Mouse (Mus musculus) MEL (cell line): ENCODE measurements around the gene Nemp1. TPM values are rescaled to one million over a fixed set of nuclear protein-coding genes. Genes with fewer than 3 reads are reported as not detected.

Experiments used
- DNase-seq: peaks from one replicate; pipeline ENCODE4 v3.0.0; 2011; ENCODE audit warnings: low read depth, low spot score
- H3K27ac ChIP-seq: 2 replicates; pipeline ENCODE4 v1.5.1; 2012; ENCODE audit warnings: low read depth, mild to moderate bottlenecking, control low read depth, low read length, moderate library complexity; ENCODE audit not compliant: control insufficient read depth
- H3K27me3 ChIP-seq, 2 experiments: fragments of 150-350 bp in 1 of 2; sonication (generic) in 1 of 2; 2 replicates each; pipeline ENCODE4 v1.6.1; 2012; ENCODE audit warnings: low read length in 2 of 2, mild to moderate bottlenecking in 2 of 2, improper control_type of control experiment in 1 of 2, moderate library complexity in 1 of 2; ENCODE audit not compliant: insufficient read depth in 2 of 2, control insufficient read depth in 1 of 2
- H3K36me3 ChIP-seq, 2 experiments: 2 replicates each; pipeline ENCODE4 v1.6.1; 2012 to 2014; ENCODE audit warnings: low read length in 2 of 2, improper control_type of control experiment in 1 of 2, inconsistent platforms in 1 of 2, mild to moderate bottlenecking in 1 of 2; ENCODE audit not compliant: insufficient read depth in 2 of 2, control insufficient read depth in 1 of 2
- H3K4me1 ChIP-seq, 2 experiments: fragments of 150-350 bp in 1 of 2; sonication (generic) in 1 of 2; 2 replicates each; pipeline ENCODE4 v1.6.1; 2012; ENCODE audit warnings: low read length in 2 of 2, improper control_type of control experiment in 1 of 2, mild to moderate bottlenecking in 1 of 2; ENCODE audit not compliant: insufficient read depth in 2 of 2, control insufficient read depth in 1 of 2
- H3K4me3 ChIP-seq, 2 experiments: fragments of 150-350 bp in 1 of 2; sonication (generic) in 1 of 2; 2 replicates each; pipeline ENCODE4 v1.5.1; 2012; ENCODE audit warnings: low read depth in 2 of 2, low read length in 2 of 2, mild to moderate bottlenecking in 2 of 2, moderate library complexity in 2 of 2, control low read depth in 1 of 2, improper control_type of control experiment in 1 of 2; ENCODE audit not compliant: control insufficient read depth in 1 of 2, insufficient read depth in 1 of 2
- H3K79me2 ChIP-seq: 2 replicates; pipeline ENCODE4 v1.6.1; 2012; ENCODE audit warnings: mild to moderate bottlenecking, low read length, moderate library complexity; ENCODE audit not compliant: control insufficient read depth, poor library complexity, insufficient read depth
- H3K9ac ChIP-seq: 2 replicates; pipeline ENCODE4 v1.6.1; 2012; ENCODE audit warnings: low read depth, mild to moderate bottlenecking, control low read depth, low read length, moderate library complexity; ENCODE audit not compliant: control insufficient read depth, poor library complexity, severe bottlenecking
- H3K9me3 ChIP-seq: fragments of 150-350 bp; sonication (generic); replicated peaks from 2 replicates; pipeline ENCODE4 v1.6.1; 2012; ENCODE audit warnings: mild to moderate bottlenecking, low read length, improper control_type of control experiment, moderate library complexity; ENCODE audit not compliant: insufficient read depth
- BHLHE40 ChIP-seq: IDR thresholded peaks from 2 replicates; pipeline ENCODE4 v1.6.1; 2012; ENCODE audit warnings: low read depth, mild to moderate bottlenecking, inconsistent platforms, low read length, improper control_type of control experiment, borderline replicate concordance
- CHD1 ChIP-seq: IDR thresholded peaks from 2 replicates; pipeline ENCODE4 v1.6.1; 2012; ENCODE audit warnings: low read depth, mild to moderate bottlenecking, inconsistent platforms, low read length, improper control_type of control experiment
- CHD2 ChIP-seq: IDR thresholded peaks from 2 replicates; pipeline ENCODE4 v1.6.1; 2011; ENCODE audit warnings: low read length, improper control_type of control experiment
- CTCF ChIP-seq, 3 experiments: IDR thresholded peaks in 2 of 3; conservative IDR thresholded peaks in 1 of 3; 2 replicates each; pipeline ENCODE4 v1.5.1; 2011 to 2012; ENCODE audit warnings: low read length in 3 of 3, low read depth in 2 of 3, mild to moderate bottlenecking in 2 of 3, improper control_type of control experiment in 1 of 3, inconsistent platforms in 1 of 3, mixed read lengths in 1 of 3, moderate library complexity in 1 of 3; ENCODE audit not compliant: control insufficient read depth in 1 of 3, insufficient read depth in 1 of 3, poor library complexity in 1 of 3, severe bottlenecking in 1 of 3
- E2F4 ChIP-seq: IDR thresholded peaks from 2 replicates; pipeline ENCODE4 v1.6.1; 2011; ENCODE audit warnings: low read depth, low read length, improper control_type of control experiment, borderline replicate concordance
- EP300 ChIP-seq, 2 experiments: IDR thresholded peaks; 2 replicates each; pipeline ENCODE4 v1.6.1; 2011; ENCODE audit warnings: improper control_type of control experiment in 2 of 2, low read length in 2 of 2, low read depth in 1 of 2, mild to moderate bottlenecking in 1 of 2
- ETS1 ChIP-seq: IDR thresholded peaks from 2 replicates; pipeline ENCODE4 v1.6.1; 2012; ENCODE audit warnings: low read depth, mild to moderate bottlenecking, inconsistent platforms, low read length, improper control_type of control experiment, moderate library complexity
- GATA1 ChIP-seq: IDR thresholded peaks from 2 replicates; pipeline ENCODE4 v1.6.1; 2011; ENCODE audit warnings: low read depth, low read length, improper control_type of control experiment
- HCFC1 ChIP-seq: IDR thresholded peaks from 2 replicates; pipeline ENCODE4 v1.6.1; 2012; ENCODE audit warnings: low read depth, mild to moderate bottlenecking, inconsistent platforms, low read length, improper control_type of control experiment, moderate library complexity
- MAFK ChIP-seq: IDR thresholded peaks from 2 replicates; pipeline ENCODE4 v1.6.1; 2011; ENCODE audit warnings: low read depth, mild to moderate bottlenecking, low read length, improper control_type of control experiment, borderline replicate concordance
- MAX ChIP-seq: IDR thresholded peaks from 2 replicates; pipeline ENCODE4 v1.6.1; 2011; ENCODE audit warnings: low read length, improper control_type of control experiment
- MEF2A ChIP-seq: IDR thresholded peaks from 2 replicates; pipeline ENCODE4 v1.6.1; 2014; ENCODE audit warnings: low read depth, mild to moderate bottlenecking, inconsistent platforms, low read length, improper control_type of control experiment; ENCODE audit not compliant: poor library complexity, insufficient replicate concordance, severe bottlenecking; ENCODE audit errors: extremely low read depth
- MXI1 ChIP-seq: IDR thresholded peaks from 2 replicates; pipeline ENCODE4 v1.6.1; 2011; ENCODE audit warnings: mild to moderate bottlenecking, low read depth, low read length, improper control_type of control experiment
- MYB ChIP-seq: IDR thresholded peaks from 2 replicates; pipeline ENCODE4 v1.6.1; 2011; ENCODE audit warnings: mild to moderate bottlenecking, low read depth, low read length, improper control_type of control experiment
- NELFE ChIP-seq: IDR thresholded peaks from 2 replicates; pipeline ENCODE4 v1.6.1; 2011; ENCODE audit warnings: low read depth, low read length, improper control_type of control experiment
- NRF1 ChIP-seq: IDR thresholded peaks from 2 replicates; pipeline ENCODE4 v1.6.1; 2014; ENCODE audit warnings: low read depth, mild to moderate bottlenecking, inconsistent platforms, low read length, improper control_type of control experiment, moderate library complexity; ENCODE audit not compliant: poor library complexity, insufficient read depth, severe bottlenecking
- POLR2AphosphoS5 ChIP-seq: IDR thresholded peaks from 2 replicates; pipeline ENCODE4 v1.6.1; 2012; ENCODE audit warnings: low read depth, borderline replicate concordance, mild to moderate bottlenecking, inconsistent platforms, low read length, moderate library complexity, mixed read lengths
- RCOR1 ChIP-seq: IDR thresholded peaks from 2 replicates; pipeline ENCODE4 v1.6.1; 2012; ENCODE audit warnings: low read depth, mild to moderate bottlenecking, inconsistent platforms, low read length, improper control_type of control experiment
- SIN3A ChIP-seq: IDR thresholded peaks from 2 replicates; pipeline ENCODE4 v1.6.1; 2012; ENCODE audit warnings: low read length, improper control_type of control experiment, inconsistent platforms
- TAL1 ChIP-seq: IDR thresholded peaks from 2 replicates; pipeline ENCODE4 v1.6.1; 2012; ENCODE audit warnings: mild to moderate bottlenecking, inconsistent platforms, low read length, moderate library complexity, mixed read lengths
- TBP ChIP-seq: IDR thresholded peaks from 2 replicates; pipeline ENCODE4 v1.8.0; 2011; ENCODE audit warnings: low read depth, low read length, improper control_type of control experiment
- UBTF ChIP-seq: IDR thresholded peaks from 2 replicates; pipeline ENCODE4 v1.6.1; 2012; ENCODE audit warnings: low read depth, mild to moderate bottlenecking, inconsistent platforms, low read length, improper control_type of control experiment, moderate library complexity, borderline replicate concordance; ENCODE audit not compliant: insufficient read depth
- USF1 ChIP-seq: IDR thresholded peaks from 2 replicates; pipeline ENCODE4 v1.6.1; 2014; ENCODE audit warnings: low read depth, mild to moderate bottlenecking, inconsistent platforms, low read length, improper control_type of control experiment, moderate library complexity
- ZMIZ1 ChIP-seq: IDR thresholded peaks from 2 replicates; pipeline ENCODE4 v1.6.1; 2012; ENCODE audit warnings: low read depth, mild to moderate bottlenecking, inconsistent platforms, low read length, improper control_type of control experiment, moderate library complexity
- polyA plus RNA-seq, 2 experiments: library from polyadenylated mRNA; stranded (reverse) in 1 of 2; unstranded in 1 of 2; fragments of >175 nt in 1 of 2; fragments of >200 nt in 1 of 2; gene quantifications; 2 replicates each; pipeline versions ENCODE4 v1.2.1 to v1.2.4; 2012; ENCODE audit warnings: low replicate concordance in 2 of 2, low read depth in 1 of 2; ENCODE audit not compliant: insufficient read length in 2 of 2, insufficient read depth in 1 of 2, missing spikeins in 1 of 2
- total RNA-seq: library from RNA; depleted of rRNA; stranded (reverse); fragments of 300-350 nt; gene quantifications from 2 replicates; pipeline ENCODE4 v1.2.3, GENCODE M21; 2012

Nemp1 gene
- total and polyA plus RNA-seq, 3 experiments = 12.1 to 13.9 TPM; not detected in 1

- Histone ChIP-seq H3K4me3 (no peak overlapping the region), H3K27ac (no peak overlapping the region), H3K27me3 (no peaks in the 10 kb centered on the region)
These were observed 43.6 kb downstream of the Nemp1 start for GRCm38 (mm10) chr10:127710331-127710730.

DNA sequence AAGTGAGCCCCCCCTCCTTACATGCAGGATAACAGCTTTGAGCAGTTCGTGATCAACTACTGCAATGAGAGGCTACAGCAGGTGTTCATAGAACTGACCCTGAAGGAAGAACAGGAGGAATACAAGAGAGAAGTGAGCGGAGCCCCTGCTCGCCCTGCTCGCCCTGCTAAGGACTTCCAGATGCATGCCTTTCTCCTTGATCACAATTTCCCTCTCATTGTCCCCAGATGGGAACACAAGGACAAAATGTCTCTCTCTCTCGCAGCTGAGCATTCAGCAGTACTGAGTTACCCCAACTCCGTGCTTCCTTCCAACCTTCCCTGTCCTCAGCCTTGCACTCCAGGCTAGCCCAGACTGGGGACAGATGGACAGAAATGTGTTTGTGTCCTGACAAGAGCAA, 46.0 kb downstream of the Nemp1 start:
- Histone ChIP-seq H3K27ac (no peak overlapping the region), H3K79me2 (no peaks in the 10 kb centered on the region), H3K9ac (no peak overlapping the region), H3K27me3 (no peaks in the 10 kb centered on the region), H3K36me3 (no peaks in the 10 kb centered on the region), H3K4me3 (no peak overlapping the region), H3K9me3 (no peaks in the 10 kb centered on the region), H3K4me1 (no peaks in the 10 kb centered on the region)
- no peak for DNase-seq
- no peak for TF ChIP-seq E2F4
- TF ChIP-seq MAFK = no peak
- no peak for TF ChIP-seq NELFE
- no peak for TF ChIP-seq RCOR1
- no peak for TF ChIP-seq USF1
- TF ChIP-seq SIN3A = no peak
- TF ChIP-seq EP300 (IDR thresholded peaks at IDR 0.05; ENCODE audit: low read depth in 1 of 2, low read length in 2 of 2) = no peak
- TF ChIP-seq TBP = no peak
- TF ChIP-seq POLR2AphosphoS5 = no peak
- TF ChIP-seq HCFC1 = no peak
- no peak for TF ChIP-seq NRF1
- no peak for TF ChIP-seq BHLHE40
- TF ChIP-seq MEF2A = no peak
- TF ChIP-seq MYB = no peak
- TF ChIP-seq CHD1 = no peak
- TF ChIP-seq MXI1 = no peak
- TF ChIP-seq CTCF (IDR thresholded peaks at IDR 0.05 in 2 of 3, conservative IDR thresholded peaks at IDR 0.05 in 1 of 3; ENCODE audit: control insufficient read depth in 1 of 3, insufficient read depth in 1 of 3, low read depth in 2 of 3, low read length in 3 of 3, poor library complexity in 1 of 3, severe bottlenecking in 1 of 3) = no peak

More at GRCm38 (mm10) chr10:127710331-127710730, 43.6 kb downstream of the Nemp1 start:
- H3K4me1 ChIP-seq = peaks cover 0 to 4% of the 10 kb centered on the region in 2 experiments; a peak in 2 of 4 replicates
- TF ChIP-seq TAL1 = no peak
- no peak for TF ChIP-seq SIN3A
- TF ChIP-seq MAX = no peak
- no peak for TF ChIP-seq ETS1
- no peak for TF ChIP-seq UBTF
- no peak for TF ChIP-seq GATA1
- no peak for TF ChIP-seq POLR2AphosphoS5
- TF ChIP-seq BHLHE40 = no peak
- no peak for TF ChIP-seq CHD2
- no peak for TF ChIP-seq MEF2A
- TF ChIP-seq NRF1 = no peak
- TF ChIP-seq HCFC1 = no peak
- no peak for TF ChIP-seq ZMIZ1
- TF ChIP-seq, all 39 proteins: peak for 0
- no peaks in the 10 kb centered on the region for H3K36me3 ChIP-seq
- H3K9ac ChIP-seq = no peak overlapping the region
- no peak for DNase-seq
- H3K79me2 ChIP-seq = no peaks in the 10 kb centered on the region
- no peaks in the 10 kb centered on the region for H3K9me3 ChIP-seq
